Mouse (Mus musculus): ENCODE measurements at regions not wholly inside any gene's neighbourhood (a gene's known extent, or its start where the extent isn't known, plus 50 kb on each side); places are given as distances from the start of the nearest gene placed in this dataset.

- no peak for TF ChIP-seq CTCF (conservative IDR thresholded peaks at IDR 0.05; ENCODE audit: low read length)
- TF ChIP-seq NANOG (IDR thresholded peaks at IDR 0.05; ENCODE audit: borderline replicate concordance, low read length) = peak; percentile 62; the same call in 1 of the 2 replicates
Measured at GRCm38 (mm10) chr6:74698732-74699131, 1229.3 kb upstream of the 4931417E11Rik start.
